ENCODE assay signal across 7 mouse cellular contexts in the genomic region with DNA sequence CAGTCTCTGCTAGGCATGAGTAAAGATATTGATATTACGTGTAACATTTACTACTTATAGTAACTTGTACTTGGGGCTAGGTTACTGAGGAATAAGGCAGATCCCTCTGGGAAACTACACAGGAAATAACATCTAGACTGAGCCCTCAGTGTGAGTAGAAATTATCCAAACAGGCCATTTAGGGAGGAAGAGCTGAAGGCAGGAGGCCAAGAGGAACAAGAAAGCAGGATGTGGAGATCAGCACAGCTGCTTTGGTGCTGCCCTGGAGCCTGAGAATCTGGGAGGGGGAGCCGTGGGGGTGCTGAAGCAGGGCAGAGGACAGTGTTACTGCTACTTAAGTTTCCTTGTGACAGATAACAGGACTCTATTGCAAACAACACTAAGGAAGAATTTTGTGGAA. TPM values are rescaled to one million over a fixed set of nuclear protein-coding genes. Genes with fewer than 3 reads are reported as not detected.
DNase-seq lines count a peak whose midpoint lies in the region; ATAC-seq lines count a peak whose summit lies in the region.

No protein-coding gene starts in this region.

- H3K9me3 ChIP-seq in heart, embryonic 12.5 days (replicated peaks): no peaks in the 10 kb centered on the region; the same call in 1 of the 2 replicates

- no peak overlapping the region for H3K4me2 ChIP-seq in heart, embryonic 12.5 days

- peak; percentile 26 for DNase-seq in thymus, postnatal 25 days
- DNase-seq in thymus, postnatal 10 days (ENCODE audit: low spot score in 2 of 2): no peak
- DNase-seq in kidney, postnatal 14 days: peak; percentile 80
- DNase-seq in skeletal muscle tissue, adult 2 months (ENCODE audit: low read depth, low spot score): peak; percentile 64
- DNase-seq in urinary bladder, postnatal 4 days (ENCODE audit: low spot score in 2 of 2): no peak
- DNase-seq in frontal cortex, postnatal 25 days (ENCODE audit: low spot score in 2 of 2): no peak

- H3K4me1 ChIP-seq in heart, embryonic 12.5 days (replicated peaks): peaks cover 50% of the 10 kb centered on the region

- no peak overlapping the region for H3K4me3 ChIP-seq in heart, embryonic 12.5 days

- H3K36me3 ChIP-seq in heart, embryonic 12.5 days: 0 out of 2 replicates have a peak, but pooled peaks cover 3% of the 10 kb centered on the region

- WGBS in heart, embryonic 12.5 days: 29% methylated on average over 2 of the region's 2 CpGs

- peak overlapping the region; percentile 93 for H3K27ac ChIP-seq in heart, embryonic 12.5 days (ENCODE audit: poor library complexity, severe bottlenecking)

- no peaks in the 10 kb centered on the region for H3K27me3 ChIP-seq in heart, embryonic 12.5 days (replicated peaks)

- no peak overlapping the region for H3K9ac ChIP-seq in heart, embryonic 12.5 days

- ATAC-seq in heart, embryonic 12.5 days (ENCODE audit: insufficient number of reproducible peaks, low FRiP score): peak; percentile 89

RNA-seq across cellular contexts. Expression of a gene that starts 18.4 kb away (rescaled TPM):
- polyA plus RNA-seq in heart, embryonic 12.5 days (2016; fragmentation: Nextera tagmentation; extraction: Ambion mirVana): 160 and 161 TPM in 2 replicates

Comparison
In these comparisons a context has a peak if more than half of its experiments do, and no peak if none do; other contexts are left out.
1. DNase-seq: peak in thymus, postnatal 25 days (single experiment), kidney, postnatal 14 days (single experiment) and skeletal muscle tissue, adult 2 months (single experiment); none in thymus, postnatal 10 days (0 of 2), urinary bladder, postnatal 4 days (0 of 2) and frontal cortex, postnatal 25 days (0 of 2).